Mouse (Mus musculus) small intestine, adult 2 months (tissue): ENCODE measurements around the gene Sync. TPM values are rescaled to one million over a fixed set of nuclear protein-coding genes. Genes with fewer than 3 reads are reported as not detected.

Source experiments
- H3K27ac ChIP-seq: fragments of 200-500 bp; 2 replicates; pipeline ENCODE4 v1.5.1; 2012; ENCODE audit warnings: low read depth, low read length, control low read depth, inconsistent platforms; ENCODE audit not compliant: insufficient read depth
- H3K27me3 ChIP-seq: fragments of 200-500 bp; 2 replicates; pipeline ENCODE4 v1.6.1; 2012; ENCODE audit warnings: mild to moderate bottlenecking, moderate library complexity, low read length, inconsistent platforms; ENCODE audit not compliant: control insufficient read depth, insufficient read depth
- H3K36me3 ChIP-seq: fragments of 200-500 bp; 2 replicates; pipeline ENCODE4 v1.6.1; 2012; ENCODE audit warnings: mild to moderate bottlenecking, low read length, control low read depth, inconsistent platforms; ENCODE audit not compliant: control insufficient read depth, insufficient read depth
- H3K4me1 ChIP-seq: fragments of 200-500 bp; 2 replicates; pipeline ENCODE4 v1.6.1; 2012; ENCODE audit warnings: low read length, inconsistent platforms, mixed read lengths; ENCODE audit not compliant: control insufficient read depth, insufficient read depth, insufficient read length
- H3K4me3 ChIP-seq: fragments of 200-500 bp; 2 replicates; pipeline ENCODE4 v1.5.1; 2012; ENCODE audit warnings: low read depth, mild to moderate bottlenecking, control low read depth, inconsistent platforms, low read length, moderate library complexity
- CTCF ChIP-seq: fragments of 200-500 bp; IDR thresholded peaks from 2 replicates; pipeline ENCODE4 v1.5.1; 2012; ENCODE audit warnings: low read depth, mild to moderate bottlenecking, control low read depth, inconsistent platforms, low read length, moderate library complexity, mixed read lengths; ENCODE audit not compliant: insufficient replicate concordance, insufficient read length; ENCODE audit errors: extremely low read depth
- POLR2A ChIP-seq: fragments of 200-500 bp; IDR thresholded peaks from 2 replicates; pipeline ENCODE4 v1.6.1; 2012; ENCODE audit warnings: low read depth, mild to moderate bottlenecking, control low read depth, inconsistent platforms, low read length, moderate library complexity
- WGBS: fragments of 180-500 bp; shearing (Covaris S2); methylation state at CpG from one replicate; pipeline ENCODE4 v1.1.7; 2018; 5-methylcytosine and 5-hydroxymethylcytosine counted together
- polyA plus RNA-seq: library from polyadenylated mRNA; depleted of rRNA; stranded (reverse); fragments of >200 nt; gene quantifications from 2 replicates; pipeline ENCODE4 v1.2.3, GENCODE M21; 2012

Sync gene
- polyA plus RNA-seq, 1 experiment, result 0.34 TPM

GRCm38 (mm10) chr4:129282786-129283185, 4.6 kb upstream of the Sync start:
- H3K27me3 ChIP-seq, result peaks cover 11% of the 10 kb centered on the region
- 87% methylated on average over 5 of the region's 5 CpGs for WGBS
- H3K4me3 ChIP-seq, result no peak overlapping the region
- peaks cover 5% of the 10 kb centered on the region for H3K4me1 ChIP-seq
- no peak overlapping the region for H3K27ac ChIP-seq
- TF ChIP-seq CTCF (no peak), POLR2A (no peak)
- H3K36me3 ChIP-seq, result no peaks in the 10 kb centered on the region

GRCm38 (mm10) chr4:129283226-129283625, 4.2 kb upstream of the Sync start:
- Histone ChIP-seq H3K36me3 (no peaks in the 10 kb centered on the region), H3K4me1 (peaks cover 6% of the 10 kb centered on the region), H3K27ac (no peak overlapping the region), H3K27me3 (peaks cover 11% of the 10 kb centered on the region), H3K4me3 (no peak overlapping the region)
- no peak for TF ChIP-seq CTCF
- TF ChIP-seq POLR2A, result no peak
- 88% methylated on average over 5 of the region's 5 CpGs for WGBS

GRCm38 (mm10) chr4:129284685-129285084, 2.7 kb upstream of the Sync start:
- TF ChIP-seq CTCF (no peak), POLR2A (no peak)
- H3K27me3 ChIP-seq, result peaks cover 11% of the 10 kb centered on the region
- no peaks in the 10 kb centered on the region for H3K36me3 ChIP-seq
- peaks cover 6% of the 10 kb centered on the region for H3K4me1 ChIP-seq
- WGBS, result 87% methylated on average over 2 of the region's 2 CpGs
- no peak overlapping the region for H3K4me3 ChIP-seq
- H3K27ac ChIP-seq, result no peak overlapping the region

GRCm38 (mm10) chr4:129286001-129286682, 1.3 kb upstream of the Sync start:
- TF ChIP-seq CTCF, result no peak
- TF ChIP-seq POLR2A, result no peak
- no peak overlapping the region for H3K27ac ChIP-seq
- peaks cover 11% of the 10 kb centered on the region for H3K27me3 ChIP-seq
- H3K36me3 ChIP-seq, result no peaks in the 10 kb centered on the region
- peaks cover 6% of the 10 kb centered on the region for H3K4me1 ChIP-seq
- H3K4me3 ChIP-seq, result no peak overlapping the region
- 39% methylated on average over 5 of the region's 5 CpGs for WGBS

GRCm38 (mm10) chr4:129286683-129287471, 540 bp upstream of the Sync start:
- Histone ChIP-seq H3K36me3 (no peaks in the 10 kb centered on the region), H3K27me3 (peaks cover 11% of the 10 kb centered on the region), H3K4me3 (peak overlapping the region; percentile 63), H3K27ac (no peak overlapping the region), H3K4me1 (peaks cover 6% of the 10 kb centered on the region)
- TF ChIP-seq CTCF (no peak), POLR2A (no peak)
- 3% methylated on average over 27 of the region's 28 CpGs for WGBS

GRCm38 (mm10) chr4:129288067-129288466, 650 bp downstream of the Sync start:
- H3K4me1 ChIP-seq, result peaks cover 6% of the 10 kb centered on the region
- H3K36me3 ChIP-seq, result no peaks in the 10 kb centered on the region
- 50% methylated on average over 3 of the region's 3 CpGs for WGBS
- H3K27ac ChIP-seq, result no peak overlapping the region
- peaks cover 11% of the 10 kb centered on the region for H3K27me3 ChIP-seq
- TF ChIP-seq POLR2A (no peak), CTCF (no peak)
- no peak overlapping the region for H3K4me3 ChIP-seq

GRCm38 (mm10) chr4:129289671-129290070, 2.3 kb downstream of the Sync start:
- no peak for TF ChIP-seq POLR2A
- TF ChIP-seq CTCF, result no peak
- no peak overlapping the region for H3K4me3 ChIP-seq
- no peaks in the 10 kb centered on the region for H3K36me3 ChIP-seq
- H3K27me3 ChIP-seq, result peaks cover 11% of the 10 kb centered on the region
- WGBS, result 91% methylated on average over 8 of the region's 8 CpGs
- H3K27ac ChIP-seq, result no peak overlapping the region
- H3K4me1 ChIP-seq, result peaks cover 6% of the 10 kb centered on the region
